Mouse (Mus musculus): ENCODE measurements around the gene Tatdn3. TPM values are rescaled to one million over a fixed set of nuclear protein-coding genes. Genes with fewer than 3 reads are reported as not detected.

Tatdn3 gene
- polyA plus RNA-seq (2012; rRNA removed): 7.0 and 7.4 TPM in 2 replicates

GRCm38 (mm10) chr1:191062781-191063485 is at the start of gene Tatdn3, which contains the start of gene Nsl1:
Gene Tatdn3, minus strand, starts transcription at chr1:191062932.
Gene Nsl1, plus strand, starts transcription at chr1:191063012.

GRCm38 (mm10) chr1:191097802-191098747 is 35.3 kb upstream of the Tatdn3 start, which contains the start of gene Batf3:
Gene Batf3, plus strand, starts transcription at chr1:191097847.

GRCm38 (mm10) chr1:191036554-191037334 is 26.0 kb downstream of the Tatdn3 start, which contains the start of gene Spata45:
Gene Spata45, plus strand, starts transcription at chr1:191036639.

GRCm38 (mm10) chr1:191026021-191026713 is 36.6 kb downstream of the Tatdn3 start, which contains the start of gene Flvcr1:
Gene Flvcr1, minus strand, starts transcription at chr1:191026158.

Other genes with a start within 250 kb of the Tatdn3 start
- 1.8 and 2.7 TPM in 2 replicates for gene Rps6kc1, start 151.2 kb downstream of the Tatdn3 start, polyA plus RNA-seq (2012; rRNA removed)
- 12.3 and 13.2 TPM in 2 replicates for gene Angel2, start 137.8 kb downstream of the Tatdn3 start, polyA plus RNA-seq (2012; rRNA removed)
- 0.28 and 0.58 TPM in 2 replicates for gene Vash2, start 83.6 kb downstream of the Tatdn3 start, polyA plus RNA-seq (2012; rRNA removed)
- gene Flvcr1, start 36.8 kb downstream of the Tatdn3 start, polyA plus RNA-seq (2012; rRNA removed): 6.3 and 7.5 TPM in 2 replicates
- gene Spata45, start 26.3 kb downstream of the Tatdn3 start, polyA plus RNA-seq (2012; rRNA removed): not detected in 2 replicates
- 9.7 and 11.7 TPM in 2 replicates for gene Nsl1, start 80 bp upstream of the Tatdn3 start, polyA plus RNA-seq (2012; rRNA removed)
- 1.7 and 1.9 TPM in 2 replicates for gene Batf3, start 34.9 kb upstream of the Tatdn3 start, polyA plus RNA-seq (2012; rRNA removed)
- not detected in 2 replicates for gene Fam71a, start 101.9 kb upstream of the Tatdn3 start, polyA plus RNA-seq (2012; rRNA removed)
- gene Atf3, start 155.1 kb upstream of the Tatdn3 start, polyA plus RNA-seq (2012; rRNA removed): 0.76 and 0.84 TPM in 2 replicates